Mouse (Mus musculus): Measurements from ENCODE around the gene Ttll7. TPM values are rescaled to one million over a fixed set of nuclear protein-coding genes. Genes with fewer than 3 reads are reported as not detected.

Gene Ttll7
- polyA plus RNA-seq, 1 experiment from 2014 or later: 6.6 TPM

- no peak overlapping the region for H3K27ac ChIP-seq
- ATAC-seq: no peak
- H3K9ac ChIP-seq (replicated peaks): no peak overlapping the region
- no peak overlapping the region for H3K4me2 ChIP-seq (replicated peaks)
- H3K36me3 ChIP-seq: no peaks in the 10 kb centered on the region
- H3K9me3 ChIP-seq: no peaks in the 10 kb centered on the region
- 75% methylated on average over 10 of the region's 10 CpGs for WGBS
- H3K4me1 ChIP-seq (replicated peaks): peaks cover 22% of the 10 kb centered on the region
- H3K27me3 ChIP-seq: no peaks in the 10 kb centered on the region
- no peak overlapping the region for H3K4me3 ChIP-seq (replicated peaks)
Measured at GRCm38 (mm10) chr3:146857373-146857772, 5.2 kb downstream of the Ttll7 start.

GRCm38 (mm10) chr3:146860308-146860707 lies 8.1 kb downstream of the Ttll7 start:
- Histone ChIP-seq H3K4me1 (replicated peaks) (no peaks in the 10 kb centered on the region), H3K9ac (replicated peaks) (no peak overlapping the region), H3K27me3 (no peaks in the 10 kb centered on the region), H3K36me3 (no peaks in the 10 kb centered on the region), H3K27ac (no peak overlapping the region), H3K4me2 (replicated peaks) (no peak overlapping the region), H3K4me3 (replicated peaks) (no peak overlapping the region), H3K9me3 (no peaks in the 10 kb centered on the region)
- no peak for ATAC-seq
- WGBS: 82% methylated on average over 2 of the region's 2 CpGs

GRCm38 (mm10) chr3:146866563-146866962 lies 14.4 kb downstream of the Ttll7 start:
- no peak overlapping the region for H3K27ac ChIP-seq
- H3K4me1 ChIP-seq (replicated peaks): no peaks in the 10 kb centered on the region
- H3K9me3 ChIP-seq: no peaks in the 10 kb centered on the region
- H3K27me3 ChIP-seq: no peaks in the 10 kb centered on the region
- 31% methylated on average over 4 of the region's 4 CpGs for WGBS
- no peak overlapping the region for H3K4me2 ChIP-seq (replicated peaks)
- no peak for ATAC-seq
- H3K36me3 ChIP-seq: no peaks in the 10 kb centered on the region
- H3K9ac ChIP-seq (replicated peaks): no peak overlapping the region
- no peak overlapping the region for H3K4me3 ChIP-seq (replicated peaks)

GRCm38 (mm10) chr3:146871954-146872353 lies 19.8 kb downstream of the Ttll7 start:
- Histone ChIP-seq H3K27me3 (no peaks in the 10 kb centered on the region), H3K4me1 (replicated peaks) (no peaks in the 10 kb centered on the region), H3K9me3 (no peaks in the 10 kb centered on the region), H3K9ac (replicated peaks) (no peak overlapping the region), H3K27ac (no peak overlapping the region), H3K36me3 (no peaks in the 10 kb centered on the region), H3K4me2 (replicated peaks) (no peak overlapping the region), H3K4me3 (replicated peaks) (no peak overlapping the region)
- ATAC-seq: no peak
- 89% methylated on average over 3 of the region's 3 CpGs for WGBS

- H3K4me3 ChIP-seq (replicated peaks): no peak overlapping the region
- 0 out of 2 replicates have a peak, but pooled peaks cover 3% of the 10 kb centered on the region for H3K9me3 ChIP-seq
- no peaks in the 10 kb centered on the region for H3K27me3 ChIP-seq
- no peak overlapping the region for H3K9ac ChIP-seq (replicated peaks)
- H3K36me3 ChIP-seq: 0 out of 2 replicates have a peak, but pooled peaks cover 4% of the 10 kb centered on the region
- WGBS: 83% methylated on average over 2 of the region's 2 CpGs
- ATAC-seq: no peak
- no peaks in the 10 kb centered on the region for H3K4me1 ChIP-seq (replicated peaks)
- H3K27ac ChIP-seq: no peak overlapping the region
- H3K4me2 ChIP-seq (replicated peaks): no peak overlapping the region
Measured at GRCm38 (mm10) chr3:146875929-146876328, 23.8 kb downstream of the Ttll7 start.

GRCm38 (mm10) chr3:146893931-146894330 lies 41.8 kb downstream of the Ttll7 start:
- ATAC-seq: no peak

GRCm38 (mm10) chr3:146896581-146896980 lies 44.4 kb downstream of the Ttll7 start:
- Histone ChIP-seq H3K9me3 (no peaks in the 10 kb centered on the region), H3K4me2 (replicated peaks) (no peak overlapping the region), H3K36me3 (peaks cover 17% of the 10 kb centered on the region), H3K4me3 (replicated peaks) (no peak overlapping the region), H3K9ac (replicated peaks) (no peak overlapping the region), H3K27ac (no peak overlapping the region), H3K27me3 (no peaks in the 10 kb centered on the region), H3K4me1 (replicated peaks) (no peaks in the 10 kb centered on the region)
- no peak for ATAC-seq
- 88% methylated on average over 8 of the region's 8 CpGs for WGBS

More at GRCm38 (mm10) chr3:146893931-146894330, 41.8 kb downstream of the Ttll7 start:
- H3K27ac ChIP-seq: no peak overlapping the region
- peaks cover 13% of the 10 kb centered on the region for H3K36me3 ChIP-seq
- no peak overlapping the region for H3K9ac ChIP-seq (replicated peaks)
- no peaks in the 10 kb centered on the region for H3K27me3 ChIP-seq
- H3K4me3 ChIP-seq (replicated peaks): no peak overlapping the region
- no peaks in the 10 kb centered on the region for H3K4me1 ChIP-seq (replicated peaks)
- H3K9me3 ChIP-seq: no peaks in the 10 kb centered on the region
- WGBS: 95% methylated on average over 13 of the region's 13 CpGs
- no peak overlapping the region for H3K4me2 ChIP-seq (replicated peaks)

GRCm38 (mm10) chr3:146900094-146900493 lies 47.9 kb downstream of the Ttll7 start:
- Histone ChIP-seq H3K27me3 (no peaks in the 10 kb centered on the region), H3K27ac (no peak overlapping the region), H3K4me1 (replicated peaks) (0 out of 2 replicates have a peak, but pooled peaks cover 2% of the 10 kb centered on the region), H3K4me2 (replicated peaks) (no peak overlapping the region), H3K9ac (replicated peaks) (no peak overlapping the region), H3K4me3 (replicated peaks) (no peak overlapping the region), H3K9me3 (no peaks in the 10 kb centered on the region), H3K36me3 (peaks cover 13% of the 10 kb centered on the region)
- 79% methylated on average over 3 of the region's 3 CpGs for WGBS
- no peak for ATAC-seq

- H3K27me3 ChIP-seq: no peaks in the 10 kb centered on the region
- H3K9ac ChIP-seq (replicated peaks): no peak overlapping the region
- 0 out of 2 replicates have a peak, but pooled peaks cover 2% of the 10 kb centered on the region for H3K4me1 ChIP-seq (replicated peaks)
- H3K36me3 ChIP-seq: peaks cover 4% of the 10 kb centered on the region
- H3K4me2 ChIP-seq (replicated peaks): no peak overlapping the region
- 45% methylated on average over 4 of the region's 4 CpGs for WGBS
- ATAC-seq: no peak
- H3K27ac ChIP-seq: no peak overlapping the region
- no peaks in the 10 kb centered on the region for H3K9me3 ChIP-seq
- no peak overlapping the region for H3K4me3 ChIP-seq (replicated peaks)
Measured at GRCm38 (mm10) chr3:146901729-146902128, 49.6 kb downstream of the Ttll7 start.

- Histone ChIP-seq H3K9me3 (no peaks in the 10 kb centered on the region), H3K4me3 (replicated peaks) (no peak overlapping the region), H3K4me1 (replicated peaks) (0 out of 2 replicates have a peak, but pooled peaks cover 2% of the 10 kb centered on the region), H3K27ac (no peak overlapping the region), H3K27me3 (no peaks in the 10 kb centered on the region), H3K4me2 (replicated peaks) (no peak overlapping the region), H3K36me3 (no peaks in the 10 kb centered on the region), H3K9ac (replicated peaks) (no peak overlapping the region)
- 80% methylated on average over 3 of the region's 3 CpGs for WGBS
- no peak for ATAC-seq
Measured at GRCm38 (mm10) chr3:146905606-146906005, 53.4 kb downstream of the Ttll7 start.

- WGBS: 88% methylated on average over 5 of the region's 5 CpGs
- Histone ChIP-seq H3K4me3 (replicated peaks) (no peak overlapping the region), H3K27me3 (no peaks in the 10 kb centered on the region), H3K9ac (replicated peaks) (no peak overlapping the region), H3K4me1 (replicated peaks) (no peaks in the 10 kb centered on the region), H3K36me3 (no peaks in the 10 kb centered on the region), H3K9me3 (no peaks in the 10 kb centered on the region), H3K4me2 (replicated peaks) (no peak overlapping the region), H3K27ac (no peak overlapping the region)
- no peak for ATAC-seq
Measured at GRCm38 (mm10) chr3:146908922-146909321, 56.8 kb downstream of the Ttll7 start.

- no peaks in the 10 kb centered on the region for H3K4me1 ChIP-seq (replicated peaks)
- no peaks in the 10 kb centered on the region for H3K27me3 ChIP-seq
- H3K9ac ChIP-seq (replicated peaks): no peak overlapping the region
- peaks cover 6% of the 10 kb centered on the region; the same call in 1 of the 2 replicates for H3K36me3 ChIP-seq
- ATAC-seq: no peak
- no peak overlapping the region for H3K27ac ChIP-seq
- H3K4me3 ChIP-seq (replicated peaks): no peak overlapping the region
- H3K4me2 ChIP-seq (replicated peaks): no peak overlapping the region
- WGBS: 95% methylated on average over 12 of the region's 12 CpGs
- H3K9me3 ChIP-seq: no peaks in the 10 kb centered on the region
Measured at GRCm38 (mm10) chr3:146913107-146913506, 60.9 kb downstream of the Ttll7 start.

- Histone ChIP-seq H3K4me3 (replicated peaks) (no peak overlapping the region), H3K9ac (replicated peaks) (no peak overlapping the region), H3K27me3 (no peaks in the 10 kb centered on the region), H3K4me1 (replicated peaks) (no peaks in the 10 kb centered on the region), H3K36me3 (peaks cover 6% of the 10 kb centered on the region; the same call in 1 of the 2 replicates), H3K4me2 (replicated peaks) (no peak overlapping the region), H3K9me3 (no peaks in the 10 kb centered on the region), H3K27ac (no peak overlapping the region)
- 13% methylated on average over 12 of the region's 12 CpGs for WGBS
- peak; percentile 67; the same call in 1 of the 2 replicates for ATAC-seq
Measured at GRCm38 (mm10) chr3:146914798-146915197, 62.6 kb downstream of the Ttll7 start.

All from midbrain, embryonic 13.5 days (tissue).